Mouse (Mus musculus) gastrocnemius, postnatal 25 days (tissue): Measurements from ENCODE around the gene Sp2. TPM values are rescaled to one million over a fixed set of nuclear protein-coding genes. Genes with fewer than 3 reads are reported as not detected.

Source experiments
- DNase-seq: peaks from one replicate; pipeline ENCODE4 v3.0.0; 2022
- total RNA-seq, 2 experiments: library from RNA; stranded (reverse); gene quantifications; 1 replicate in 1 of 2; 2 replicates in 1 of 2; pipeline ENCODE4 v1.2.3; 2021

Sp2 gene
- total RNA-seq, 2 experiments from 2014 or later: 8.9 to 9.0 TPM

- DNase-seq: no peak
These were observed 13.3 kb upstream of the Sp2 start for GRCm38 (mm10) chr11:96995836-96996772.

- DNase-seq: no peak
These were observed 12.3 kb upstream of the Sp2 start for GRCm38 (mm10) chr11:96995031-96995430.

- DNase-seq: no peak
These were observed 10.1 kb upstream of the Sp2 start for GRCm38 (mm10) chr11:96992722-96993311.

GRCm38 (mm10) chr11:96991501-96991900 is 8.7 kb upstream of the Sp2 start:
- DNase-seq: no peak

- no peak for DNase-seq
These were observed 5.3 kb upstream of the Sp2 start for GRCm38 (mm10) chr11:96987873-96988655.

- DNase-seq: no peak
These were observed 3.7 kb upstream of the Sp2 start for GRCm38 (mm10) chr11:96986463-96986862.

- no peak for DNase-seq
These were observed 2.1 kb upstream of the Sp2 start for GRCm38 (mm10) chr11:96984903-96985302.

GRCm38 (mm10) chr11:96982355-96982754 is 404 bp downstream of the Sp2 start:
- DNase-seq: peak; percentile 61

GRCm38 (mm10) chr11:96981461-96981860 is 1.3 kb downstream of the Sp2 start:
- DNase-seq: no peak

GRCm38 (mm10) chr11:96980021-96980420 is 2.7 kb downstream of the Sp2 start:
- DNase-seq: no peak

- no peak for DNase-seq
These were observed 3.4 kb downstream of the Sp2 start for GRCm38 (mm10) chr11:96979329-96979728.

GRCm38 (mm10) chr11:96978401-96979246 is 4.1 kb downstream of the Sp2 start:
- DNase-seq: no peak

- DNase-seq: peak; percentile 99
These were observed 5.0 kb downstream of the Sp2 start for GRCm38 (mm10) chr11:96977606-96978400.

GRCm38 (mm10) chr11:96976911-96977591 is 5.7 kb downstream of the Sp2 start:
- peak; percentile 93 for DNase-seq

GRCm38 (mm10) chr11:96976379-96976687 is 6.4 kb downstream of the Sp2 start:
- no peak for DNase-seq

GRCm38 (mm10) chr11:96975511-96976378 is 7.0 kb downstream of the Sp2 start:
- DNase-seq: no peak

GRCm38 (mm10) chr11:96974813-96975212 is 7.9 kb downstream of the Sp2 start:
- no peak for DNase-seq

- peak; percentile 78 for DNase-seq
These were observed 9.3 kb downstream of the Sp2 start for GRCm38 (mm10) chr11:96973426-96973964.

- DNase-seq: no peak
These were observed 9.9 kb downstream of the Sp2 start for GRCm38 (mm10) chr11:96972906-96973305.
